Mouse (Mus musculus) heart, adult 2 months (tissue): Measurements from ENCODE around the gene Eif2b5. TPM values are rescaled to one million over a fixed set of nuclear protein-coding genes. Genes with fewer than 3 reads are reported as not detected.
A peak's percentile ranks its signal among the peaks of the same experiment; 100 is the strongest.

Source experiments
- DNase-seq, 2 experiments: peaks; one replicate each; pipeline ENCODE4 v3.0.0; 2021
- H3K27ac ChIP-seq: fragments of 200-600 bp; 2 replicates; pipeline ENCODE4 v1.8.1; 2022
- H3K27me3 ChIP-seq: fragments of 200-500 bp; 2 replicates; pipeline ENCODE4 v1.6.1; 2012; ENCODE audit warnings: mild to moderate bottlenecking, low read length, inconsistent platforms, mixed read lengths; ENCODE audit not compliant: control insufficient read depth, insufficient read depth
- H3K36me3 ChIP-seq: fragments of 200-500 bp; 2 replicates; pipeline ENCODE4 v1.6.1; 2012; ENCODE audit warnings: low read length, inconsistent platforms; ENCODE audit not compliant: control insufficient read depth, insufficient read depth
- H3K4me1 ChIP-seq: fragments of 200-500 bp; 2 replicates; pipeline ENCODE4 v1.6.1; 2011; ENCODE audit warnings: low read length; ENCODE audit not compliant: control insufficient read depth, insufficient read depth
- H3K4me3 ChIP-seq: fragments of 200-600 bp; 2 replicates; pipeline ENCODE4 v1.8.1; 2022
- H3K79me2 ChIP-seq: fragments of 200-500 bp; replicated peaks from 2 replicates; pipeline ENCODE4 v1.6.1; 2012; ENCODE audit warnings: mild to moderate bottlenecking, inconsistent platforms, low read length, moderate library complexity, mixed read lengths; ENCODE audit not compliant: control insufficient read depth, insufficient read depth
- H3K9ac ChIP-seq: fragments of 200-500 bp; 2 replicates; pipeline ENCODE4 v1.6.1; 2012; ENCODE audit warnings: low read depth, mild to moderate bottlenecking, control low read depth, inconsistent platforms, low read length, mixed read lengths
- CTCF ChIP-seq: fragments of 200-600 bp; IDR thresholded peaks from 2 replicates; pipeline ENCODE4 v1.8.1; 2022; ENCODE audit warnings: antibody characterized with exemption, mild to moderate bottlenecking, moderate library complexity
- EP300 ChIP-seq: fragments of 200-500 bp; IDR thresholded peaks from 2 replicates; pipeline ENCODE4 v1.6.1; 2011; ENCODE audit warnings: low read depth, low read length, control low read depth; ENCODE audit not compliant: insufficient read depth
- POLR2A ChIP-seq: fragments of 200-500 bp; IDR thresholded peaks from 2 replicates; pipeline ENCODE4 v1.6.1; 2011; ENCODE audit warnings: mild to moderate bottlenecking, low read depth, low read length, control low read depth; ENCODE audit not compliant: insufficient read depth
- WGBS: fragments of 180-500 bp; shearing (Covaris S2); methylation state at CpG from one replicate; pipeline ENCODE4 v1.1.7; 2018; 5-methylcytosine and 5-hydroxymethylcytosine counted together
- intact Hi-C: fragments of 180-260 bp; cut with DNase I; formaldehyde crosslinking; loops from one replicate; pipeline ENCODE4 v1.15.1; 2025
- polyA plus RNA-seq: library from polyadenylated mRNA; depleted of rRNA; stranded (reverse); fragments of >200 nt; gene quantifications from 2 replicates; pipeline ENCODE4 v1.2.3, GENCODE M21; 2012
- total RNA-seq, 2 experiments: library from RNA; stranded (reverse); gene quantifications; 2 replicates each; pipeline ENCODE4 v1.2.3; 2021

The Eif2b5 gene
- total and polyA plus RNA-seq, 3 experiments, result 26.0 to 60.1 (median 49.9) TPM

- Histone ChIP-seq H3K79me2 (no peaks in the 10 kb centered on the region), H3K27me3 (no peaks in the 10 kb centered on the region), H3K4me1 (no peaks in the 10 kb centered on the region), H3K4me3 (no peak overlapping the region), H3K9ac (no peak overlapping the region), H3K36me3 (no peaks in the 10 kb centered on the region), H3K27ac (no peak overlapping the region)
- intact Hi-C loops, result no loop called here
- TF ChIP-seq CTCF, result peak; percentile 62
- no peak for TF ChIP-seq EP300
- 73% methylated on average over 3 of the region's 3 CpGs for WGBS
- DNase-seq, result no peak
Measured at GRCm38 (mm10) chr16:20509349-20509748, 10.7 kb downstream of the Eif2b5 start.

GRCm38 (mm10) chr16:20511277-20511847 is 12.7 kb downstream of the Eif2b5 start:
- no peaks in the 10 kb centered on the region for H3K79me2 ChIP-seq
- no peak overlapping the region for H3K4me3 ChIP-seq
- TF ChIP-seq EP300 (no peak), POLR2A (no peak), CTCF (no peak)
- no peaks in the 10 kb centered on the region for H3K27me3 ChIP-seq
- H3K27ac ChIP-seq, result no peak overlapping the region
- WGBS, result 84% methylated on average over 7 of the region's 7 CpGs
- H3K36me3 ChIP-seq, result no peaks in the 10 kb centered on the region
- no peak overlapping the region for H3K9ac ChIP-seq
- DNase-seq, result no peak
- intact Hi-C loops, result no loop called here
- H3K4me1 ChIP-seq, result no peaks in the 10 kb centered on the region

- intact Hi-C loops, result loop anchor here (1.0 to 5.0 kb wide), 4 partner anchors 18 to 136 kb away; partner anchors contain the start of genes Abcf3, Alg3, Eef1akmt4 and Eif2b5
- Histone ChIP-seq H3K27me3 (no peaks in the 10 kb centered on the region), H3K4me1 (no peaks in the 10 kb centered on the region; the same call in 1 of the 2 replicates), H3K27ac (peak overlapping the region; percentile 67), H3K79me2 (peaks cover 2% of the 10 kb centered on the region; the same call in 1 of the 2 replicates), H3K9ac (no peak overlapping the region), H3K4me3 (peak overlapping the region; percentile 66), H3K36me3 (no peaks in the 10 kb centered on the region)
- DNase-seq, result no peak
- TF ChIP-seq POLR2A, result no peak
- no peak for TF ChIP-seq CTCF
- TF ChIP-seq EP300, result no peak
Measured at GRCm38 (mm10) chr16:20516032-20516431, 17.4 kb downstream of the Eif2b5 start.

GRCm38 (mm10) chr16:20516726-20517201 is 18.1 kb downstream of the Eif2b5 start, which contains the start of gene Dvl3:
TSS of gene Dvl3 (plus strand) at chr16:20516982.
- Histone ChIP-seq H3K9ac (peak within 1 kb of the TSS; percentile 90), H3K79me2 (peaks cover 2% of the 10 kb centered on the region; the same call in 1 of the 2 replicates), H3K4me1 (no peaks in the 10 kb centered on the region; the same call in 1 of the 2 replicates), H3K27me3 (no peaks in the 10 kb centered on the region), H3K4me3 (peak within 1 kb of the TSS; percentile 89), H3K27ac (peak within 1 kb of the TSS; percentile 91), H3K36me3 (no peaks in the 10 kb centered on the region)
- no peak for TF ChIP-seq EP300
- peak; percentile 74 for TF ChIP-seq CTCF
- peak; percentile 80 for TF ChIP-seq POLR2A
- peak; percentile 94 to 97 for DNase-seq
- intact Hi-C loops, result loop anchor here (1.0 to 5.0 kb wide), 5 partner anchors 18 to 136 kb away; partner anchors contain the start of genes Abcf3, Alg3, Eef1akmt4 and Eif2b5
- under 1% methylated on average over 47 of the region's 55 CpGs for WGBS

- peak overlapping the region; percentile 90 for H3K9ac ChIP-seq
- H3K36me3 ChIP-seq, result no peaks in the 10 kb centered on the region
- H3K4me1 ChIP-seq, result no peaks in the 10 kb centered on the region; the same call in 1 of the 2 replicates
- H3K27me3 ChIP-seq, result no peaks in the 10 kb centered on the region
- H3K79me2 ChIP-seq, result peaks cover 2% of the 10 kb centered on the region; the same call in 1 of the 2 replicates
- intact Hi-C loops, result loop anchor here (1.0 to 5.0 kb wide), 3 partner anchors 17 to 135 kb away; partner anchors contain the start of genes Alg3, Eef1akmt4, Gm49333 and Psmd2
- DNase-seq, result no peak
- H3K4me3 ChIP-seq, result peak overlapping the region; percentile 89
- H3K27ac ChIP-seq, result peak overlapping the region; percentile 91
- WGBS, result under 1% methylated on average over 26 of the region's 26 CpGs
- TF ChIP-seq CTCF (no peak), POLR2A (no peak), EP300 (no peak)
Measured at GRCm38 (mm10) chr16:20517216-20517615, 18.6 kb downstream of the Eif2b5 start.
